Mouse (Mus musculus) liver, postnatal 0 days (tissue): Measurements from ENCODE around the gene Tada1.

Source experiments
- CTCF ChIP-seq: sonication (generic); IDR thresholded peaks from 2 replicates; pipeline ENCODE4 v1.5.1; 2016; ENCODE audit warnings: antibody characterized with exemption, low read depth
- EP300 ChIP-seq: IDR thresholded peaks from 2 replicates; pipeline ENCODE4 v1.6.1; 2016; ENCODE audit warnings: antibody characterized with exemption, low read depth, mild to moderate bottlenecking

DNA sequence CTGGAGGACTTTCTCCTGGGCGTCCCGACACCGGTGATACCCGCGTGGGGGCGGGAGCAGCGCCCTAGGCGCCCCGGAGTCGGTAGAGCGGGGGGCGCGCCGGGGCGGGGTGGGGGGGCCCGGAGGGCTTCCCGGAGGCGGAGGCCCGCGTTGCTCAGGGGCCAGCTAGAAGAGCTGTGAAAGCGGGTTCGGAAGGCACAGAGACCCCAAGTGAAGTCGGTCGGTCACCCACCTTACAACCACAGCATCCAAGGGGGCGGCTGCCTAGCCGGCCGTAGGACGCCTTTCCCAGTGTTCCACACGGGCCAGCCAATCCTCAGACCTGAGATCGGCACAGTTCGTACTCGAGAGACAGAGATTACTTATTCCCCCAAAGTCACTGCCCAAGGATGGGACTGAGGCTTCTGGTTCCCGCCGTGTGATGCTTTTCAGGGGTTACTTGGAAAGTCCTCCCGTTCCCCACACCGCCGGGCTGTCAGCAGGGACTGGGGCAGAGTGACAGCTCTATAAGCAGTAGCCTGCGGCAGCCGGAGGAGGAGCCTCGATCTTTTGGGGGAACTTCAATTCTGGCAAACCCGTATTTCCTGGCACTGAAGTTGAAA is 834 bp downstream of the Tada1 start:
- TF ChIP-seq CTCF (peak; percentile 20), EP300 (no peak)
